Mouse (Mus musculus) liver, adult 2 months (tissue): Measurements from ENCODE around the gene Olfr625-ps1. TPM values are rescaled to one million over a fixed set of nuclear protein-coding genes. Genes with fewer than 3 reads are reported as not detected.
"Not testable (repeated sequence)": the region's sequence is repeated elsewhere in the genome, so short reads cannot be mapped to it uniquely, and the experiment has no call there.

Experiments
- DNase-seq: peaks from one replicate; pipeline ENCODE4 v3.0.0-alpha.2; 2011; ENCODE audit warnings: low read depth, low spot score; ENCODE audit errors: extremely low read depth
- H3K27ac ChIP-seq: fragments of 200-500 bp; replicated peaks from 2 replicates; pipeline ENCODE4 v1.5.1; 2012; ENCODE audit warnings: low read depth, mild to moderate bottlenecking, control low read depth, inconsistent platforms, low read length; ENCODE audit not compliant: insufficient read depth
- H3K27me3 ChIP-seq: fragments of 200-500 bp; 2 replicates; pipeline ENCODE4 v1.6.1; 2012; ENCODE audit warnings: mild to moderate bottlenecking, moderate library complexity, low read length, inconsistent platforms; ENCODE audit not compliant: control insufficient read depth, insufficient read depth
- H3K36me3 ChIP-seq: fragments of 200-500 bp; 2 replicates; pipeline ENCODE4 v1.6.1; 2012; ENCODE audit warnings: low read length, inconsistent platforms; ENCODE audit not compliant: control insufficient read depth, insufficient read depth
- H3K4me1 ChIP-seq: fragments of 200-500 bp; 2 replicates; pipeline ENCODE4 v1.6.1; 2011; ENCODE audit warnings: low read length; ENCODE audit not compliant: control insufficient read depth, insufficient read depth
- H3K4me3 ChIP-seq: fragments of 200-500 bp; 2 replicates; pipeline ENCODE4 v1.5.1; 2011; ENCODE audit warnings: low read depth, mild to moderate bottlenecking, control low read depth, low read length, moderate library complexity; ENCODE audit not compliant: insufficient read depth
- H3K79me2 ChIP-seq: fragments of 200-500 bp; 2 replicates; pipeline ENCODE4 v1.6.1; 2012; ENCODE audit warnings: inconsistent platforms, mild to moderate bottlenecking, low read length, moderate library complexity; ENCODE audit not compliant: control insufficient read depth, insufficient read depth
- H3K9ac ChIP-seq: fragments of 200-500 bp; 2 replicates; pipeline ENCODE4 v1.6.1; 2012; ENCODE audit warnings: low read depth, mild to moderate bottlenecking, control low read depth, inconsistent platforms, low read length
- CTCF ChIP-seq: fragments of 200-500 bp; IDR thresholded peaks from 2 replicates; pipeline ENCODE4 v1.5.1; 2011; ENCODE audit warnings: low read depth, low read length, control low read depth
- POLR2A ChIP-seq: fragments of 200-500 bp; IDR thresholded peaks from 2 replicates; pipeline ENCODE4 v1.6.1; 2011; ENCODE audit warnings: low read length, control low read depth; ENCODE audit not compliant: insufficient read depth; ENCODE audit errors: extremely low read depth
- WGBS: fragments of 180-500 bp; shearing (Covaris S2); methylation state at CpG from one replicate; pipeline ENCODE4 v1.1.7; 2018; 5-methylcytosine and 5-hydroxymethylcytosine counted together
- polyA plus RNA-seq: library from polyadenylated mRNA; depleted of rRNA; stranded (reverse); fragments of >200 nt; gene quantifications from 2 replicates; pipeline ENCODE4 v1.2.3, GENCODE M21; 2012; rRNA removed
- total RNA-seq: library from RNA; depleted of rRNA; stranded (reverse); fragments of >200 nt; gene quantifications from 2 replicates; pipeline ENCODE4 v1.2.3, GENCODE M21; 2014; rRNA removed

Olfr625-ps1 gene
- total and polyA plus RNA-seq, 2 experiments = not detected

DNA sequence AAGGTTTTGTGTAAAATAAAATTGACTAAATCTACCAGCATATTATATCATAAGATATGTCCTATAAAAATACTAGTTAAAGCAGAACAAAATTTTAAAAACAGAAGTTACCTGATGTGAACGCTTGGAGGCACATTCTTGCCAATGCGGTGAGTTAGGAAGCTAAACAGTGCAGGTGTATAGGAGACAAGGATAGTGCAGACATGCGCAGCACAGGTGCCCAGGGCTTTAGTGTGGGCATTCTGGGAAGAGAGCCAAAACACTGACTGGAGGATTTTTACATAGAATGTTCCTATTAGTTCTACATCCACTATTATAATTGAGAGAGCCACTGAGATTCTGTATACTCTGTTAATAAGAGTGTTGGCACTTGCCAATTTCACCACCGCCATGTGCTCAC lies 16.9 kb downstream of the Olfr625-ps1 start:
- Histone ChIP-seq H3K27ac (no peak overlapping the region), H3K4me3 (no peak overlapping the region), H3K79me2 (no peaks in the 10 kb centered on the region), H3K36me3 (no peaks in the 10 kb centered on the region), H3K27me3 (no peaks in the 10 kb centered on the region), H3K9ac (no peak overlapping the region), H3K4me1 (no peaks in the 10 kb centered on the region)
- WGBS = 89% methylated on average over 4 of the region's 4 CpGs
- TF ChIP-seq CTCF (no peak), POLR2A (no peak)
- DNase-seq = no peak

DNA sequence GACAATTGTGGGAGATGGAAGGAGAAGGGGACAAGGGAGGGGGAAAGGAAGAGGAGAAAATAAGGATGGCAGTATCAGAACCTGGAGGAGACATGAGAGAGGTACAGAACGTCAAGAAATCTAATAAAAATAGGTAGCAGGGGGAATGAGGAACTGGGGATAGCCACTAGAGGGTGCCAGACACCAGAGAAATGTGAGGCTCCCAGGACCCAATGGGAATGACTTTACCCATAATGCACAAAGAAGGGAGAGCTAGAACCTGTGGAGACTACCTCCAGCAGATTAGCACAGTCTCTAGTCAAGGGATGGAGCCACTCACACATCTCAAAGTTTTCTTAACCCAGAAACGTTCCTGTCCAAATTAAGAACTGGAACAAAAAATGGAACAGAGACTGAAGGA lies 29.5 kb downstream of the Olfr625-ps1 start:
- 23% methylated on average over 2 of the region's 2 CpGs for WGBS
- Histone ChIP-seq H3K4me1 (no peaks in the 10 kb centered on the region), H3K27ac (no peak overlapping the region), H3K27me3 (no peaks in the 10 kb centered on the region), H3K79me2 (no peaks in the 10 kb centered on the region), H3K36me3 (no peaks in the 10 kb centered on the region), H3K4me3 (no peak overlapping the region), H3K9ac (no peak overlapping the region)
- DNase-seq = peak; percentile 1
- TF ChIP-seq CTCF = no peak
- no peak for TF ChIP-seq POLR2A

DNA sequence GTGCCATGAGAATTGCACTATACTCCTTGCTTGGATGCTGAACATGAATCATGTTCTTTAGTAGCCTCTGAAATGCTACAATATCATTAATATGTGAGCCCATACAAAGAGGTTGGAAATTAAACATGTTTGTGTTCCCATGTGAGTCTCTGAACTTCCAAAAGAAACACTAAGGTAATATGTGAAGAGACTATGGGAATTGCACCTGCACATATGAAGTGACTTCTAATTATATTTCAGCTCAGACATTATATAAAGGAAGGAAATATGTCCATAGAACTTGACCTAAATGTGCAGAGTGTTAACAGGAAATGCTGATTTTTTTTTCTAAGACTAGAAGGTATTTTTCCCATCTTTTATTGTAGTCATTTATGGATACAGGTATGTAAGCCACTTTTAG lies 31.9 kb downstream of the Olfr625-ps1 start, which contains the start of gene Olfr243:
Olfr243 (plus strand) TSS at position 301 of the 400 bp plus-strand sequence.
- no peaks in the 10 kb centered on the region for H3K79me2 ChIP-seq
- TF ChIP-seq POLR2A (no peak), CTCF (no peak)
- H3K9ac ChIP-seq = no peak within 1 kb of the TSS
- H3K27ac ChIP-seq = no peak within 1 kb of the TSS
- no peaks in the 10 kb centered on the region for H3K36me3 ChIP-seq
- no peak within 1 kb of the TSS for H3K4me3 ChIP-seq
- H3K27me3 ChIP-seq = no peaks in the 10 kb centered on the region
- no peaks in the 10 kb centered on the region for H3K4me1 ChIP-seq
- no peak for DNase-seq

DNA sequence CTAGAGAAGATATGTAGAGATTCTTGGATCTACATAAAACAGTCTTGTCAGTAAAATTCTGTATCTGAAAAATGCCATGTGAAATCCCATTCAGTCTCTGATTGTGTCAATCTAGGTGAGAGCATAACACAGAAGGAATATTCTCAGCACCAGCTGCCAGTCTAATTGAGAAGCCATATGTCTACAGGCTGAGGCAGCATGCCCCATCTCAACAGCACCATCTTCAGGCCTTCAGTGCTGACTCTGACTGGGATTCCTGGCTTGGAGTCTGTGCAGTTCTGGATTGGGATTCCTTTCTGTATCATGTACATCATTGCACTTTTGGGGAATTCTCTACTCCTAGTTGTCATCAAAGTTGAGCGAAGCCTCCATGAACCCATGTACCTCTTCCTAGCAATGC lies 33.9 kb downstream of the Olfr625-ps1 start:
- WGBS = 97% methylated on average over 1 of the region's 1 CpGs
- not testable (repeated sequence) for H3K27me3 ChIP-seq, H3K4me3 ChIP-seq, H3K36me3 ChIP-seq, H3K4me1 ChIP-seq, H3K9ac ChIP-seq, H3K79me2 ChIP-seq, H3K27ac ChIP-seq, DNase-seq

DNA sequence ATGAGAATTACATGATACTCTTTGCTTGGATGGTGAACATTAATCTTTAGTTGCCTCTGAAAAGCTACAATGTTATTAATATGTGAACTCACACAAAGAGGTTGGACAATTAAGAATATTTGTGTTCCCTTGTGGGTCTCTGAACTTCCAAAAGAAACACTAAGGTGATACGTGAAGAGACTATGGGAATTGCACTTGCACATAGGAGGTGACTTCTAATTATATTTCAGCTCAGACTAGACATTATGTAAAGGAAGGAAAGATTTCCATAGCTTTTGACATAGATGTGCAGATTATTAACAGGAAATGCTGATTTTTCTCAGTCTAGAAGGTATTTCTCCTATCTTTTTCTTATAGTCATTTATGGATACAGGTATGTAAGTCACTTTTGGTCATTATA lies 47.6 kb downstream of the Olfr625-ps1 start, which contains the start of gene Olfr628:
Olfr628 (plus strand) TSS at position 301 of the 400 bp plus-strand sequence.
- Histone ChIP-seq H3K4me3 (no peak within 1 kb of the TSS), H3K27ac (no peak within 1 kb of the TSS), H3K4me1 (no peaks in the 10 kb centered on the region), H3K79me2 (no peaks in the 10 kb centered on the region), H3K36me3 (no peaks in the 10 kb centered on the region), H3K9ac (no peak within 1 kb of the TSS), H3K27me3 (no peaks in the 10 kb centered on the region)
- WGBS = 85% methylated on average over 1 of the region's 1 CpGs
- DNase-seq = no peak
- TF ChIP-seq POLR2A (no peak), CTCF (no peak)

Other genes starting within 250 kb of the Olfr625-ps1 start
Only the 30 nearest of the 34 such genes appear.
- not detected in 2 replicates for gene Olfr607, start 218.6 kb upstream of the Olfr625-ps1 start, total RNA-seq
- gene Olfr607, start 218.6 kb upstream of the Olfr625-ps1 start, polyA plus RNA-seq = not detected in 2 replicates
- not detected in 2 replicates for gene Olfr608, start 212.8 kb upstream of the Olfr625-ps1 start, total RNA-seq
- not detected in 2 replicates for gene Olfr608, start 212.8 kb upstream of the Olfr625-ps1 start, polyA plus RNA-seq
- not detected in 2 replicates for gene Olfr609, start 184.7 kb upstream of the Olfr625-ps1 start, total RNA-seq
- not detected in 2 replicates for gene Olfr609, start 184.7 kb upstream of the Olfr625-ps1 start, polyA plus RNA-seq
- gene Olfr610, start 170.6 kb upstream of the Olfr625-ps1 start, total RNA-seq = not detected in 2 replicates
- gene Olfr610, start 170.6 kb upstream of the Olfr625-ps1 start, polyA plus RNA-seq = not detected in 2 replicates
- gene Olfr611, start 161.9 kb upstream of the Olfr625-ps1 start, total RNA-seq = not detected in 2 replicates
- not detected in 2 replicates for gene Olfr611, start 161.9 kb upstream of the Olfr625-ps1 start, polyA plus RNA-seq
- not detected in 2 replicates for gene Olfr612, start 140.0 kb upstream of the Olfr625-ps1 start, total RNA-seq
- not detected in 2 replicates for gene Olfr612, start 140.0 kb upstream of the Olfr625-ps1 start, polyA plus RNA-seq
- gene Olfr613, start 134.6 kb upstream of the Olfr625-ps1 start, total RNA-seq = not detected in 2 replicates
- not detected in 2 replicates for gene Olfr613, start 134.6 kb upstream of the Olfr625-ps1 start, polyA plus RNA-seq
- gene Olfr615, start 126.6 kb upstream of the Olfr625-ps1 start, total RNA-seq = not detected in 2 replicates
- gene Olfr615, start 126.6 kb upstream of the Olfr625-ps1 start, polyA plus RNA-seq = not detected in 2 replicates
- not detected in 2 replicates for gene Olfr616, start 113.6 kb upstream of the Olfr625-ps1 start, total RNA-seq
- gene Olfr616, start 113.6 kb upstream of the Olfr625-ps1 start, polyA plus RNA-seq = not detected in 2 replicates
- not detected in 2 replicates for gene Olfr617, start 109.7 kb upstream of the Olfr625-ps1 start, total RNA-seq
- not detected in 2 replicates for gene Olfr617, start 109.7 kb upstream of the Olfr625-ps1 start, polyA plus RNA-seq
- gene Olfr618, start 92.6 kb upstream of the Olfr625-ps1 start, total RNA-seq = not detected in 2 replicates
- not detected in 2 replicates for gene Olfr618, start 92.6 kb upstream of the Olfr625-ps1 start, polyA plus RNA-seq
- not detected in 2 replicates for gene Olfr619, start 82.1 kb upstream of the Olfr625-ps1 start, total RNA-seq
- gene Olfr619, start 82.1 kb upstream of the Olfr625-ps1 start, polyA plus RNA-seq = not detected in 2 replicates
- gene Olfr620, start 70.2 kb upstream of the Olfr625-ps1 start, total RNA-seq = not detected in 2 replicates
- not detected in 2 replicates for gene Olfr620, start 70.2 kb upstream of the Olfr625-ps1 start, polyA plus RNA-seq
- gene Olfr622, start 40.0 kb upstream of the Olfr625-ps1 start, total RNA-seq = not detected in 2 replicates
- gene Olfr622, start 40.0 kb upstream of the Olfr625-ps1 start, polyA plus RNA-seq = not detected in 2 replicates
- not detected in 2 replicates for gene Olfr623, start 19.0 kb upstream of the Olfr625-ps1 start, total RNA-seq
- not detected in 2 replicates for gene Olfr623, start 19.0 kb upstream of the Olfr625-ps1 start, polyA plus RNA-seq
- under 0.01 and 0.07 TPM in 2 replicates for gene Olfr624, start 11.5 kb upstream of the Olfr625-ps1 start, total RNA-seq
- not detected in 2 replicates for gene Olfr624, start 11.5 kb upstream of the Olfr625-ps1 start, polyA plus RNA-seq
- gene Olfr243, start 32.0 kb downstream of the Olfr625-ps1 start, total RNA-seq = not detected in 2 replicates
- gene Olfr243, start 32.0 kb downstream of the Olfr625-ps1 start, polyA plus RNA-seq = not detected in 2 replicates
- not detected in 2 replicates for gene Olfr628, start 47.7 kb downstream of the Olfr625-ps1 start, total RNA-seq
- gene Olfr628, start 47.7 kb downstream of the Olfr625-ps1 start, polyA plus RNA-seq = not detected in 2 replicates
- gene Olfr629, start 62.2 kb downstream of the Olfr625-ps1 start, total RNA-seq = not detected in 2 replicates
- not detected in 2 replicates for gene Olfr629, start 62.2 kb downstream of the Olfr625-ps1 start, polyA plus RNA-seq
- gene Olfr630, start 74.6 kb downstream of the Olfr625-ps1 start, total RNA-seq = not detected in 2 replicates
- not detected in 2 replicates for gene Olfr630, start 74.6 kb downstream of the Olfr625-ps1 start, polyA plus RNA-seq
- gene Olfr69, start 88.9 kb downstream of the Olfr625-ps1 start, total RNA-seq = not detected in 2 replicates
- gene Olfr69, start 88.9 kb downstream of the Olfr625-ps1 start, polyA plus RNA-seq = not detected in 2 replicates
- gene Olfr68, start 97.0 kb downstream of the Olfr625-ps1 start, total RNA-seq = not detected in 2 replicates
- not detected in 2 replicates for gene Olfr68, start 97.0 kb downstream of the Olfr625-ps1 start, polyA plus RNA-seq
- gene Olfr67, start 109.1 kb downstream of the Olfr625-ps1 start, total RNA-seq = not detected in 2 replicates
- gene Olfr67, start 109.1 kb downstream of the Olfr625-ps1 start, polyA plus RNA-seq = not detected in 2 replicates
- 116 and 144 TPM in 2 replicates for gene Hbb-bt, start 131.3 kb downstream of the Olfr625-ps1 start, total RNA-seq
- 56.2 and 75.5 TPM in 2 replicates for gene Hbb-bt, start 131.3 kb downstream of the Olfr625-ps1 start, polyA plus RNA-seq
- gene Hbb-bs, start 145.4 kb downstream of the Olfr625-ps1 start, total RNA-seq = 760 and 1,100 TPM in 2 replicates
- gene Hbb-bs, start 145.4 kb downstream of the Olfr625-ps1 start, polyA plus RNA-seq = 551 and 848 TPM in 2 replicates
- not detected in 2 replicates for gene Hbb-bh2, start 157.8 kb downstream of the Olfr625-ps1 start, total RNA-seq
- gene Hbb-bh2, start 157.8 kb downstream of the Olfr625-ps1 start, polyA plus RNA-seq = not detected in 2 replicates
- not detected in 2 replicates for gene Hbb-bh1, start 160.4 kb downstream of the Olfr625-ps1 start, total RNA-seq
- not detected in 2 replicates for gene Hbb-bh1, start 160.4 kb downstream of the Olfr625-ps1 start, polyA plus RNA-seq
- not detected in 2 replicates for gene Hbb-y, start 170.5 kb downstream of the Olfr625-ps1 start, total RNA-seq
- not detected in 2 replicates for gene Hbb-y, start 170.5 kb downstream of the Olfr625-ps1 start, polyA plus RNA-seq
- gene Olfr66, start 203.5 kb downstream of the Olfr625-ps1 start, total RNA-seq = not detected in 2 replicates
- gene Olfr66, start 203.5 kb downstream of the Olfr625-ps1 start, polyA plus RNA-seq = not detected in 2 replicates
- gene Olfr64, start 211.8 kb downstream of the Olfr625-ps1 start, total RNA-seq = not detected in 2 replicates
- gene Olfr64, start 211.8 kb downstream of the Olfr625-ps1 start, polyA plus RNA-seq = not detected in 2 replicates